Mouse (Mus musculus) liver, adult 2 months (tissue): ENCODE data around the gene Cwh43.

Experiments used
- CTCF ChIP-seq: fragments of 200-500 bp; IDR thresholded peaks from 2 replicates; pipeline ENCODE4 v1.5.1; 2011; ENCODE audit warnings: low read depth, low read length, control low read depth
- POLR2A ChIP-seq: fragments of 200-500 bp; IDR thresholded peaks from 2 replicates; pipeline ENCODE4 v1.6.1; 2011; ENCODE audit warnings: low read length, control low read depth; ENCODE audit not compliant: insufficient read depth; ENCODE audit errors: extremely low read depth

GRCm38 (mm10) chr5:73455307-73455687, 49.4 kb downstream of the Cwh43 start:
- TF ChIP-seq CTCF, result no peak
- no peak for TF ChIP-seq POLR2A
